Mouse (Mus musculus) granulocyte monocyte progenitor cell, adult 5-6 weeks (primary cell): ENCODE results near the gene Kcna7. TPM values are rescaled to one million over a fixed set of nuclear protein-coding genes. Genes with fewer than 3 reads are reported as not detected.

Source experiments
- ATAC-seq: replicated peaks from 2 replicates; pipeline ENCODE4 v1.8.0; 2016; ENCODE audit warnings: mild to moderate bottlenecking, moderate TSS enrichment, inconsistent platforms; ENCODE audit not compliant: poor library complexity, severe bottlenecking
- total RNA-seq, 2 experiments: library from RNA; stranded (forward) in 1 of 2; stranded (reverse) in 1 of 2; fragments of 200-712, 200-1000 nt in 1 of 2; fragments of >200 nt in 1 of 2; fragmentation: Nextera tagmentation in 1 of 2; gene quantifications; 2 replicates each; pipeline ENCODE4 v1.2.3; 2014 to 2017

The Kcna7 gene
- total RNA-seq, 2 experiments from 2014 or later = not detected

DNA sequence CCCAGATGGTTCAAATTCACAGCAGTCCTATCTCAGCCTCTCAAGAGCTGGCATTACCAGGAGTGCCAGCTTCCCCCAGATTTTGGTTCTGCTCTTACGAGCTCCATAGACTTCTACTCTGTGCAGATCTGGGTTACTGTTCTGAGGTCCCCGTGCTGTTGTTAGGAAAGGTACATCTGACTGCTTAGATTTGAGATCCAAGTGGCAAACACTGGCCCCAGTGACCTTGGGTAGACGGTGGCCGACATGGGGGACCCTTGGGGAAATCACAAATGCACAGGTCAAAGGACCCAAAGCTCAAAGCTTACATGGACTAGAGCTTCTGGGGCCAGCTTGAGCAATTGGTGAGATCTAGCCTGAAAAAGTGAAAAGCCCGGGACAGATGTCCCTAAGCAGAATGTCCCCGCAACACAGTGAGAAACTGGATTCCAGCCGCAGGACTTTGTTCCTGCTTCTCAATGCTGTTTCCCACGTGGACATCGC, 51.3 kb downstream of the Kcna7 start:
- ATAC-seq = no peak

DNA sequence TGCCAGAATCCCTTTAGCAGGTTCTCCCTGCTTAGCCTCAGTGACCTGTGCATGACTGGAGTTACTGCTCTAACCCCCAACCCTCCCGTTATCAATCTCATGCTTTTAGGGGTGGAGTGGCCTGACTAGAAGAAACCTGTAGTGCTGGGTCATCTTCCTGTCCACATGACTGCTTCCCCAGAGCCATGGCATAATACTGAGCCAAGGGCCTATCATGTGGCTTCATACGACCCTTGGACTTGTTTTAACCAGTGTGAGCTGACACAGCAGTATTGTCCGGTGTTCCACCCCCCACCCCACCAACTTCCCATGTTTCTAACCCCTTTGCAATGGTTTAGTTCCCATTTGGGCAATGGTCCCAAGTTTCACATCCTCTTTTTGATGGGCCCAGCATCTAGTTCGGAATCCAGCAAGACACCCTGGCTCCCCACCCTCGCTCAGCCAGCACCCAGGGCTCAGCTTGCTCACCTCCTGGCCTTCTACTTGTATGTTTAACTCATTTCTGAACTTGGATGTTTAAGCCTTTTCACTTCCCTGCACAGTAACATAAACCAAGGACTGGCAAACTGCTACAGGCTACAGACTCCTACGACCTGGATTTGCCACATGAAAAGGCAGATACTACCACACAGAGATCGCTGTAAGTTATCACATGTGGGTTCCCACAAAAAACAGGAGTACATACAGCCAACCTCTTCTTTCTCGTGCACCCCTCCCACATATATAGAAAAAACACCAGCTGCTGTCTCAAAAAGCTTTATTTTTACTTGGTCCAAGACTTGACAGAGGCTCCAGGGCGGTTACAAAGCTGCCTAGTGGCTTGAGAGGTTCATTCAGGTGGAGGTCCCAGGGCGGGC, 52.0 kb downstream of the Kcna7 start:
- ATAC-seq = peak; percentile 54

DNA sequence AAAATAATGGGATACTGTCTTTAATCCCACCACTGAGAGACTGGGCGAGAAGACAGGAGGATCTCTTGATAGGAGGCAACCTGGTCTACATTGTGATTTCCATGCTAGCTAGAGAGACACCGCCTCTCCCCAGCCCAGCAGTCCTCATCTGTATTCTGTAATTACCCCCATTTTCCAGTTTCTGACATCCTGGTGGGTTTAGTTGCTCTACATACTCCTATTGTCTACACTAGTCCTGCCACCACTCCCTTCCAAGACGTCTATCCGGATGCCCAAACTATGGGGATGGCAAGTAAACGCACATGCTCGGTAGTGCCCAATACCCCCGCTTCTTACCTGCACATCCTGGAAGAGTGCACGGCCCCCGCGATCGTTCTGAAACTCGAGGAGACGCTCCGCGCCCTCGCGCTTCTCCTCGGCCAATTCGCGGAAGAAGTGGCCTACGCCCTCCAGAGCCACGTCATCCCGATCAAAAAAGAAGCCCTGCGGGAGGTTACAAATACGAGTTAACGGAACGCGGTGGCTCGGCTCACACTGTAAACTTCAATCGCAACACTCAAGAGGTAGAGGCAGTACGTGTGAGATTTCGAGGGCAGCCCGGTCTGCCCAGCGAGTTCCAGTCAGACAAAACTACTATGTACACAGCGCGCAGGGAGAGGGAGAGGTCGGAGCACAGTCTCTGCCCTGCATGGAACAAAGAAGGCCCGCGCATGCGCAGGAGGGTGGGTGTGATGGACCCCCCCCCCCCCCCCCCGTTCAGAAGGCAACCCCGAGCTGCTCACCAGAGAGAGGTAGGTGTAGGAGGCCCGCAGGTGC, 53.5 kb downstream of the Kcna7 start:
- ATAC-seq = peak; percentile 6; the same call in 1 of the 2 replicates

Other genes with a start within 250 kb of the Kcna7 start
Only the 30 nearest of the 33 such genes appear.
- gene Pth2, start 224.7 kb upstream of the Kcna7 start, total RNA-seq (2014; fragmentation: Nextera tagmentation) = not detected in 2 replicates
- gene Pth2, start 224.7 kb upstream of the Kcna7 start, total RNA-seq (2017) = not detected in 2 replicates
- gene Ccdc155, start 200.8 kb upstream of the Kcna7 start, total RNA-seq (2014; fragmentation: Nextera tagmentation) = not detected in 2 replicates
- 0.26 and 0.67 TPM in 2 replicates for gene Ccdc155, start 200.8 kb upstream of the Kcna7 start, total RNA-seq (2017)
- gene Dkkl1, start 193.5 kb upstream of the Kcna7 start, total RNA-seq (2014; fragmentation: Nextera tagmentation) = 2.3 and 9.5 TPM in 2 replicates
- 0.77 TPM in 1 of 2 replicates, not detected in the other for gene Dkkl1, start 193.5 kb upstream of the Kcna7 start, total RNA-seq (2017)
- 0.62 TPM in 1 of 2 replicates, not detected in the other for gene Tead2, start 189.9 kb upstream of the Kcna7 start, total RNA-seq (2014; fragmentation: Nextera tagmentation)
- gene Tead2, start 189.9 kb upstream of the Kcna7 start, total RNA-seq (2017) = not detected in 2 replicates
- gene Cd37, start 166.5 kb upstream of the Kcna7 start, total RNA-seq (2014; fragmentation: Nextera tagmentation) = 104 and 177 TPM in 2 replicates
- gene Cd37, start 166.5 kb upstream of the Kcna7 start, total RNA-seq (2017) = 59.5 and 69.2 TPM in 2 replicates
- gene Slc6a16, start 164.6 kb upstream of the Kcna7 start, total RNA-seq (2014; fragmentation: Nextera tagmentation) = not detected in 2 replicates
- gene Slc6a16, start 164.6 kb upstream of the Kcna7 start, total RNA-seq (2017) = not detected in 2 replicates
- not detected in 2 replicates for gene Slc6a21, start 128.1 kb upstream of the Kcna7 start, total RNA-seq (2014; fragmentation: Nextera tagmentation)
- gene Slc6a21, start 128.1 kb upstream of the Kcna7 start, total RNA-seq (2017) = not detected in 2 replicates
- 5.4 and 6.3 TPM in 2 replicates for gene Trpm4, start 71.9 kb upstream of the Kcna7 start, total RNA-seq (2014; fragmentation: Nextera tagmentation)
- gene Trpm4, start 71.9 kb upstream of the Kcna7 start, total RNA-seq (2017) = 2.4 and 3.9 TPM in 2 replicates
- not detected in 2 replicates for gene Hrc, start 70.4 kb upstream of the Kcna7 start, total RNA-seq (2014; fragmentation: Nextera tagmentation)
- not detected in 2 replicates for gene Hrc, start 70.4 kb upstream of the Kcna7 start, total RNA-seq (2017)
- 1.2 TPM in 1 of 2 replicates, not detected in the other for gene Ppfia3, start 38.6 kb upstream of the Kcna7 start, total RNA-seq (2014; fragmentation: Nextera tagmentation)
- gene Ppfia3, start 38.6 kb upstream of the Kcna7 start, total RNA-seq (2017) = not detected in 2 replicates
- not detected in 2 replicates for gene Lin7b, start 35.1 kb upstream of the Kcna7 start, total RNA-seq (2014; fragmentation: Nextera tagmentation)
- 1.9 TPM in 1 of 2 replicates, not detected in the other for gene Lin7b, start 35.1 kb upstream of the Kcna7 start, total RNA-seq (2017)
- 259 and 270 TPM in 2 replicates for gene Snrnp70, start 9.9 kb upstream of the Kcna7 start, total RNA-seq (2014; fragmentation: Nextera tagmentation)
- gene Snrnp70, start 9.9 kb upstream of the Kcna7 start, total RNA-seq (2017) = 374 and 382 TPM in 2 replicates
- gene Ntf5, start 8.0 kb downstream of the Kcna7 start, total RNA-seq (2014; fragmentation: Nextera tagmentation) = not detected in 2 replicates
- gene Ntf5, start 8.0 kb downstream of the Kcna7 start, total RNA-seq (2017) = not detected in 2 replicates
- gene Lhb, start 15.2 kb downstream of the Kcna7 start, total RNA-seq (2014; fragmentation: Nextera tagmentation) = not detected in 2 replicates
- gene Lhb, start 15.2 kb downstream of the Kcna7 start, total RNA-seq (2017) = not detected in 2 replicates
- 27.1 and 32.4 TPM in 2 replicates for gene Gys1, start 29.2 kb downstream of the Kcna7 start, total RNA-seq (2014; fragmentation: Nextera tagmentation)
- 20.3 and 21.3 TPM in 2 replicates for gene Gys1, start 29.2 kb downstream of the Kcna7 start, total RNA-seq (2017)
- gene Ruvbl2, start 32.4 kb downstream of the Kcna7 start, total RNA-seq (2014; fragmentation: Nextera tagmentation) = 90.0 and 147 TPM in 2 replicates
- 191 and 250 TPM in 2 replicates for gene Ruvbl2, start 32.4 kb downstream of the Kcna7 start, total RNA-seq (2017)
- gene Ftl1, start 54.2 kb downstream of the Kcna7 start, total RNA-seq (2014; fragmentation: Nextera tagmentation) = 1,113 and 1,886 TPM in 2 replicates
- 1,040 and 1,064 TPM in 2 replicates for gene Ftl1, start 54.2 kb downstream of the Kcna7 start, total RNA-seq (2017)
- gene Bax, start 61.2 kb downstream of the Kcna7 start, total RNA-seq (2014; fragmentation: Nextera tagmentation) = 39.3 and 51.9 TPM in 2 replicates
- 28.7 and 34.2 TPM in 2 replicates for gene Bax, start 61.2 kb downstream of the Kcna7 start, total RNA-seq (2017)
- not detected in 2 replicates for gene Tulp2, start 76.2 kb downstream of the Kcna7 start, total RNA-seq (2014; fragmentation: Nextera tagmentation)
- not detected in 2 replicates for gene Tulp2, start 76.2 kb downstream of the Kcna7 start, total RNA-seq (2017)
- gene Gm45808, start 81.2 kb downstream of the Kcna7 start, total RNA-seq (2014; fragmentation: Nextera tagmentation) = not detected in 2 replicates
- gene Gm45808, start 81.2 kb downstream of the Kcna7 start, total RNA-seq (2017) = not detected in 2 replicates
- gene Dhdh, start 83.2 kb downstream of the Kcna7 start, total RNA-seq (2014; fragmentation: Nextera tagmentation) = 29.3 and 31.1 TPM in 2 replicates
- 18.4 and 20.2 TPM in 2 replicates for gene Dhdh, start 83.2 kb downstream of the Kcna7 start, total RNA-seq (2017)
- 184 and 207 TPM in 2 replicates for gene Nucb1, start 104.8 kb downstream of the Kcna7 start, total RNA-seq (2014; fragmentation: Nextera tagmentation)
- gene Nucb1, start 104.8 kb downstream of the Kcna7 start, total RNA-seq (2017) = 316 and 398 TPM in 2 replicates
- gene Ppp1r15a, start 120.6 kb downstream of the Kcna7 start, total RNA-seq (2014; fragmentation: Nextera tagmentation) = 8.3 and 22.1 TPM in 2 replicates
- gene Ppp1r15a, start 120.6 kb downstream of the Kcna7 start, total RNA-seq (2017) = 51.1 and 54.9 TPM in 2 replicates
- gene Plekha4, start 120.7 kb downstream of the Kcna7 start, total RNA-seq (2014; fragmentation: Nextera tagmentation) = not detected in 2 replicates
- 0.26 TPM in 1 of 2 replicates, not detected in the other for gene Plekha4, start 120.7 kb downstream of the Kcna7 start, total RNA-seq (2017)
- 4.4 TPM in 1 of 2 replicates, not detected in the other for gene Hsd17b14, start 149.2 kb downstream of the Kcna7 start, total RNA-seq (2014; fragmentation: Nextera tagmentation)
- gene Hsd17b14, start 149.2 kb downstream of the Kcna7 start, total RNA-seq (2017) = 0.26 and 0.41 TPM in 2 replicates
- gene Bcat2, start 164.5 kb downstream of the Kcna7 start, total RNA-seq (2014; fragmentation: Nextera tagmentation) = 69.1 and 81.6 TPM in 2 replicates
- 38.9 and 42.7 TPM in 2 replicates for gene Bcat2, start 164.5 kb downstream of the Kcna7 start, total RNA-seq (2017)
- gene Fgf21, start 209.8 kb downstream of the Kcna7 start, total RNA-seq (2014; fragmentation: Nextera tagmentation) = not detected in 2 replicates
- not detected in 2 replicates for gene Fgf21, start 209.8 kb downstream of the Kcna7 start, total RNA-seq (2017)
- not detected in 2 replicates for gene Fut1, start 211.6 kb downstream of the Kcna7 start, total RNA-seq (2014; fragmentation: Nextera tagmentation)
- gene Fut1, start 211.6 kb downstream of the Kcna7 start, total RNA-seq (2017) = not detected in 2 replicates
- gene Izumo1, start 216.2 kb downstream of the Kcna7 start, total RNA-seq (2014; fragmentation: Nextera tagmentation) = not detected in 2 replicates
- gene Izumo1, start 216.2 kb downstream of the Kcna7 start, total RNA-seq (2017) = 0.34 TPM in 1 of 2 replicates, not detected in the other
- gene Rasip1, start 221.8 kb downstream of the Kcna7 start, total RNA-seq (2014; fragmentation: Nextera tagmentation) = 0.15 TPM in 1 of 2 replicates, not detected in the other
- 0.93 TPM in 1 of 2 replicates, not detected in the other for gene Rasip1, start 221.8 kb downstream of the Kcna7 start, total RNA-seq (2017)